Mouse (Mus musculus) MEL (cell line): ENCODE data around the gene Cope. TPM values are rescaled to one million over a fixed set of nuclear protein-coding genes. Genes with fewer than 3 reads are reported as not detected.

ENCODE experiments used
- DNase-seq: peaks from one replicate; pipeline ENCODE4 v3.0.0; 2011; ENCODE audit warnings: low read depth, low spot score
- H3K27ac ChIP-seq: 2 replicates; pipeline ENCODE4 v1.5.1; 2012; ENCODE audit warnings: low read depth, mild to moderate bottlenecking, control low read depth, low read length, moderate library complexity; ENCODE audit not compliant: control insufficient read depth
- H3K27me3 ChIP-seq, 2 experiments: fragments of 150-350 bp in 1 of 2; sonication (generic) in 1 of 2; 2 replicates each; pipeline ENCODE4 v1.6.1; 2012; ENCODE audit warnings: low read length in 2 of 2, mild to moderate bottlenecking in 2 of 2, improper control_type of control experiment in 1 of 2, moderate library complexity in 1 of 2; ENCODE audit not compliant: insufficient read depth in 2 of 2, control insufficient read depth in 1 of 2
- H3K36me3 ChIP-seq, 2 experiments: 2 replicates each; pipeline ENCODE4 v1.6.1; 2012 to 2014; ENCODE audit warnings: low read length in 2 of 2, improper control_type of control experiment in 1 of 2, inconsistent platforms in 1 of 2, mild to moderate bottlenecking in 1 of 2; ENCODE audit not compliant: insufficient read depth in 2 of 2, control insufficient read depth in 1 of 2
- H3K4me1 ChIP-seq, 2 experiments: fragments of 150-350 bp in 1 of 2; sonication (generic) in 1 of 2; 2 replicates each; pipeline ENCODE4 v1.6.1; 2012; ENCODE audit warnings: low read length in 2 of 2, improper control_type of control experiment in 1 of 2, mild to moderate bottlenecking in 1 of 2; ENCODE audit not compliant: insufficient read depth in 2 of 2, control insufficient read depth in 1 of 2
- H3K4me3 ChIP-seq, 2 experiments: fragments of 150-350 bp in 1 of 2; sonication (generic) in 1 of 2; 2 replicates each; pipeline ENCODE4 v1.5.1; 2012; ENCODE audit warnings: low read depth in 2 of 2, low read length in 2 of 2, mild to moderate bottlenecking in 2 of 2, moderate library complexity in 2 of 2, control low read depth in 1 of 2, improper control_type of control experiment in 1 of 2; ENCODE audit not compliant: control insufficient read depth in 1 of 2, insufficient read depth in 1 of 2
- H3K79me2 ChIP-seq: 2 replicates; pipeline ENCODE4 v1.6.1; 2012; ENCODE audit warnings: mild to moderate bottlenecking, low read length, moderate library complexity; ENCODE audit not compliant: control insufficient read depth, poor library complexity, insufficient read depth
- H3K9ac ChIP-seq: 2 replicates; pipeline ENCODE4 v1.6.1; 2012; ENCODE audit warnings: low read depth, mild to moderate bottlenecking, control low read depth, low read length, moderate library complexity; ENCODE audit not compliant: control insufficient read depth, poor library complexity, severe bottlenecking
- H3K9me3 ChIP-seq: fragments of 150-350 bp; sonication (generic); replicated peaks from 2 replicates; pipeline ENCODE4 v1.6.1; 2012; ENCODE audit warnings: mild to moderate bottlenecking, low read length, improper control_type of control experiment, moderate library complexity; ENCODE audit not compliant: insufficient read depth
- GATA1 ChIP-seq: IDR thresholded peaks from 2 replicates; pipeline ENCODE4 v1.6.1; 2011; ENCODE audit warnings: low read depth, low read length, improper control_type of control experiment
- HCFC1 ChIP-seq: IDR thresholded peaks from 2 replicates; pipeline ENCODE4 v1.6.1; 2012; ENCODE audit warnings: low read depth, mild to moderate bottlenecking, inconsistent platforms, low read length, improper control_type of control experiment, moderate library complexity
- JUND ChIP-seq: IDR thresholded peaks from 2 replicates; pipeline ENCODE4 v1.6.1; 2011; ENCODE audit warnings: low read depth, mild to moderate bottlenecking, improper control_type of control experiment, low read length
- MAFK ChIP-seq: IDR thresholded peaks from 2 replicates; pipeline ENCODE4 v1.6.1; 2011; ENCODE audit warnings: low read depth, mild to moderate bottlenecking, low read length, improper control_type of control experiment, borderline replicate concordance
- MYB ChIP-seq: IDR thresholded peaks from 2 replicates; pipeline ENCODE4 v1.6.1; 2011; ENCODE audit warnings: mild to moderate bottlenecking, low read depth, low read length, improper control_type of control experiment
- NELFE ChIP-seq: IDR thresholded peaks from 2 replicates; pipeline ENCODE4 v1.6.1; 2011; ENCODE audit warnings: low read depth, low read length, improper control_type of control experiment
- POLR2A ChIP-seq, 2 experiments: IDR thresholded peaks; 2 replicates each; pipeline ENCODE4 v1.6.1; 2011 to 2012; ENCODE audit warnings: low read length in 2 of 2, mild to moderate bottlenecking in 2 of 2, control low read depth in 1 of 2, improper control_type of control experiment in 1 of 2, low read depth in 1 of 2, moderate library complexity in 1 of 2; ENCODE audit not compliant: control insufficient read depth in 1 of 2, insufficient read depth in 1 of 2, poor library complexity in 1 of 2
- TBP ChIP-seq: IDR thresholded peaks from 2 replicates; pipeline ENCODE4 v1.8.0; 2011; ENCODE audit warnings: low read depth, low read length, improper control_type of control experiment
- ZKSCAN1 ChIP-seq: IDR thresholded peaks from 2 replicates; pipeline ENCODE4 v1.6.1; 2012; ENCODE audit warnings: low read depth, mild to moderate bottlenecking, inconsistent platforms, low read length, improper control_type of control experiment, moderate library complexity
- ZMIZ1 ChIP-seq: IDR thresholded peaks from 2 replicates; pipeline ENCODE4 v1.6.1; 2012; ENCODE audit warnings: low read depth, mild to moderate bottlenecking, inconsistent platforms, low read length, improper control_type of control experiment, moderate library complexity
- polyA plus RNA-seq, 2 experiments: library from polyadenylated mRNA; stranded (reverse) in 1 of 2; unstranded in 1 of 2; fragments of >175 nt in 1 of 2; fragments of >200 nt in 1 of 2; gene quantifications; 2 replicates each; pipeline versions ENCODE4 v1.2.1 to v1.2.4; 2012; ENCODE audit warnings: low replicate concordance in 2 of 2, low read depth in 1 of 2; ENCODE audit not compliant: insufficient read length in 2 of 2, insufficient read depth in 1 of 2, missing spikeins in 1 of 2
- total RNA-seq: library from RNA; depleted of rRNA; stranded (reverse); fragments of 300-350 nt; gene quantifications from 2 replicates; pipeline ENCODE4 v1.2.3, GENCODE M21; 2012

Cope gene
- total and polyA plus RNA-seq, 3 experiments, result 132 to 232 TPM; not detected in 1

DNA sequence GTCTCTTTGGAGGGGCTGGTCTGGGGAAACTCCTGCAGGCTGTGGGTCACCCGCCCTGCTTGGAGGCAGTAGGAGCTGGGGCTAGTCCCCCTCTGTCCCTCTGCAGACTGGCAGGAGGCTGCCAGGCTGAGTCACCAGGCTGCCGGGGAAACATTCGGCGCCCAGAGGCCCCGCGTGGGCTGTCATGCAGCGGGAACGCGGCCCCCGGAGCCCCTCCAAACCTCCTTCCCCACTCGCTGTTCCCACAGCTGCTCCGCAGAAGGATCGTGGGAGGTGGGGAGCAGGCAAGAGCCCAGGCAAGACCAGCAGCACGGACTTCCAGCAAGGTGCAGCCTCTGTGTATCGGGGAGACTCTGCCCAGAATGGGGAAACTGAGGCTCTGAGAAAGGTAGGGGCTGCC is 24.1 kb upstream of the Cope start:
- no peak overlapping the region for H3K4me3 ChIP-seq
- no peaks in the 10 kb centered on the region; a peak in 2 of 4 replicates for H3K36me3 ChIP-seq
- peaks cover 3% of the 10 kb centered on the region; the same call in 1 of the 2 replicates for H3K79me2 ChIP-seq
- no peaks in the 10 kb centered on the region for H3K9me3 ChIP-seq
- no peak for DNase-seq
- TF ChIP-seq NELFE, result no peak
- no peak for TF ChIP-seq ZMIZ1
- no peak for TF ChIP-seq GATA1
- TF ChIP-seq HCFC1, result no peak
- TF ChIP-seq JUND, result no peak
- no peak for TF ChIP-seq MAFK
- no peaks in the 10 kb centered on the region for H3K27me3 ChIP-seq
- H3K4me1 ChIP-seq, result peaks cover 1 to 22% of the 10 kb centered on the region in 2 experiments
- H3K27ac ChIP-seq, result no peak overlapping the region
- no peak overlapping the region for H3K9ac ChIP-seq

GRCm38 (mm10) chr8:70279266-70279665 is 23.1 kb upstream of the Cope start:
- no peaks in the 10 kb centered on the region; a peak in 2 of 4 replicates for H3K36me3 ChIP-seq
- TF ChIP-seq ZMIZ1 (no peak), TBP (no peak)
- TF ChIP-seq, all 39 proteins: peak for 0
- Histone ChIP-seq H3K79me2 (peaks cover 5% of the 10 kb centered on the region; the same call in 1 of the 2 replicates), H3K27ac (no peak overlapping the region), H3K9me3 (no peaks in the 10 kb centered on the region), H3K9ac (no peak overlapping the region), H3K4me3 (no peak overlapping the region), H3K4me1 (peaks cover 0 to 22% of the 10 kb centered on the region in 2 experiments; a peak in 3 of 4 replicates), H3K27me3 (no peaks in the 10 kb centered on the region)
- no peak for DNase-seq

- Histone ChIP-seq H3K36me3 (no peaks in the 10 kb centered on the region; a peak in 2 of 4 replicates), H3K4me1 (peaks cover 0 to 21% of the 10 kb centered on the region in 2 experiments; a peak in 3 of 4 replicates), H3K9me3 (no peaks in the 10 kb centered on the region), H3K9ac (no peak overlapping the region), H3K27ac (no peak overlapping the region), H3K4me3 (no peak overlapping the region), H3K79me2 (peaks cover 5% of the 10 kb centered on the region; the same call in 1 of the 2 replicates), H3K27me3 (no peaks in the 10 kb centered on the region)
- no peak for TF ChIP-seq ZKSCAN1
- TF ChIP-seq POLR2A (IDR thresholded peaks at IDR 0.05; ENCODE audit: control insufficient read depth in 1 of 2, insufficient read depth in 1 of 2, low read depth in 1 of 2, low read length in 2 of 2, poor library complexity in 1 of 2), result no peak
- TF ChIP-seq MYB, result no peak
- no peak for DNase-seq
Observed at GRCm38 (mm10) chr8:70281001-70281400, 21.3 kb upstream of the Cope start.
